Mouse (Mus musculus) layer of hippocampus, postnatal 14 days (tissue): Measurements from ENCODE around the gene Kcnk6. TPM values are rescaled to one million over a fixed set of nuclear protein-coding genes. Genes with fewer than 3 reads are reported as not detected.
A peak's percentile ranks its signal among the peaks of the same experiment; 100 is the strongest.
"Not testable (repeated sequence)": the region's sequence is repeated elsewhere in the genome, so short reads cannot be mapped to it uniquely, and the experiment has no call there.

Experiments used
- DNase-seq, 2 experiments: peaks; one replicate each; pipeline ENCODE4 v3.0.0; 2021 to 2022; ENCODE audit warnings: low spot score in 2 of 2, mixed read lengths in 1 of 2
- total RNA-seq, 2 experiments: library from RNA; stranded (reverse); gene quantifications; 2 replicates each; pipeline ENCODE4 v1.2.3; 2021

Kcnk6 gene
- total RNA-seq, 2 experiments from 2014 or later, result 2.9 to 3.8 TPM

DNA sequence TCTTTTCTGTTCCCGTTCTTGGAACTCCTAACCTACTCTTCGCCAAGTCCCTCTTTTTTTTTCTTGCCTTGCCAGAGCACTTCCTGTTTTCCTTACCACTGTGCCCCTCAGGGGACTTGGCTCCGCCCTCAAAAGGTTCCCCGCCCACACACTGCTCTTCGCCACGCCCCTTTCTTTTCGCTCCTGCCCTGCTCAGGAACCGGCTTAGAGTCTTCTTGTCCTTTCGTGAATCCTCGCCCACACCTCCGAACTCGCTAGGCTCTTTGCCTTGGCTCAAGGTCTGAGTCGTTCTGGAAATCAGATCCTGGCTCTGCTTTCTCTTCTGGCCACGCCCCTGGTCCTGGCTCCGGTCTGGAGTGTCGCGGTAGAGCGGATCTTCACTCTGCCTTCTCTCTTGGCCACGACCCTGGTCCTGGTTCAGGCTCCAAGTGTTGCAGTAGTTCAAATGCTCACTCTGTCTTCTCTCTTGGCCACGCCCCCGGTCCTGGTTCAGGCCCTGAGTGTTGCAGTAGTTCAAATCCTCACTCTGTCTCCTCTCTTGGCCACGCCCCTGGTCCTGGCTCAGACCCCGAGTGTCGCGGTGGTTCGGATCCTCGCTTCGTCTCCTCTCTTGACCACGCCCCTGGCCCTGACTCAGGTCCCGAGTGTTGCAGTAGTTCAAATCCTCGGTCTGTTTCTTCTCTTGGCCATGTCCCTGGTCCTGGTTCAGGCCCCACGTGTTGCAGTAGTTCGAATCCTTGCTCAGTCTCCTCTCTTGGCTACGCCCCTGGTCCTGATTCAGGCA lies 20.7 kb downstream of the Kcnk6 start:
- DNase-seq, result peak; percentile 60 to 73

DNA sequence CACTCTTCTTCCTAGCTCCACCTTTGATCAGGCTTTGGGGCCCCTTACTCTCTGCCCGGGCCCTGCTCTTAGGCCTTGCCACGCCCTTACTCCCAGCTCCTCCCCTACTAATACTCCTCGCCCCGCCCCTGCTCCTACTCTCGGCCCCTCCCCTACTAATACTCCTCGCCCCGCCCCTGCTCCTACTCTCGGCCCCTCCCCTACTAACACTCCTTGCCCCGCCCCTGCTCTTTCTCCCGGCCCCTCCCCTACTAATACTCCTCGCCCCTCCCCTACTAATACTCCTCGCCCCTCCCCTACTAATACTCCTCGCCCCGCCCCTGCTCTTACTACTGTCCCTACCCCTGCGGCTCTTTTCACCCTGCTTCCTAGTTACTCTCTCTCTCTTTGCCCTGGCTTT lies 21.3 kb downstream of the Kcnk6 start:
- DNase-seq, result not testable (repeated sequence)

DNA sequence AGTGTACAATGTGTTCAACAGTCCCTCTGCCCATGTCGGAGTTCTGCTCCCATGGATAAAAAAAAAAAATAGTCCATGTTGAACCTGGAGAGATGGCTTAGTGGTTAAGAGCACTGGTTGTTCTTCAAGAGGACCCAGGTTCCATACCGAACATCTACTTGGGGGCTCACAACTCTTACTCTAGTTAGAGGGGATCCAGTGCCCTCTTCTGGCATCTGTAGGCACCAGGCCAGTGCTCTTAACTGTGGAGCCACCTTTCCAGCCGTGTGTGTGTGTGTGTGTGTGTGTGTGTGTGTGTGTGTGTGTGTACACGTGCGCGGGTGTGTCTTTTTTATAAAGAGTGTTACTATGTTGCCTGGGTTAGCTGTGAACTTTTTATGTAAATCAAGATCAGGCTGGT lies 29.7 kb downstream of the Kcnk6 start:
- DNase-seq, result no peak

DNA sequence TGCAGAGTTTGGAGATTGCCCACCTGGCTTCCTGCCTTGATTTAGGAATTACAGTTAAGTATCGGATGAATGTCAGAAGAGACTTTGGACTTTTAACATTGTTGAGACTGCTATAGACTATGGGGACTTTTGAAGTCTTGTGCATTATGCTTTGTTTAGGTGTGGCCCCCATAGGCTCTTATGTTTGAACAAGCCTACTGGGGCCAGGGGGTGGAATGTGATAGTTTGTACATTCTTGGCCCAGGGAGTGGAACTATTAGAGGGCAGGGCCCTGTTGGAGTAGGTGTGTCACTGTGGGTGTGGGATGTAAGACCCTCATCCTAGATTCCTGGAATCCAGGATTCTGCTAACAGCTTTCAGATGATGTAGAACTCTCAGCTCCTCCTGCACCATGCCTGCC lies 38.1 kb downstream of the Kcnk6 start:
- DNase-seq, result not testable (repeated sequence)

DNA sequence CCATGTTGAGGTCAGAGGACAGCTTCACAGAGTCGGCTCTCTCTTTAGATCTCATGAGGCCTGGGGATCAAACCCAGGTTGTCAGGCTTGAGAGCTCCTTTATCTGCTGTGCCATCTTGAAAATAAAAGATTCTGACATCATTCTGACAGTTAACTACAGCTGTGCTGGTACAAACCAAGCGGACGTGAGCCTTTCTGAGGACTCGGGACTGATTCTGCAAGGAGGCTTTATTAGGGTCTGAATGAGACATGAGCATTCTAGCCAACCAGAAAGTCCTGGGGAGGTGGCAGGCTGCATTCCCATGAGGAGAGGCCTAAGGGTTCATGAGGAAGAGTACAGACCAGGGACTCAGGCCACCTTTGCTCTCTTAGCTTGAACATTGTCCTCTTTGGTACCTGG lies 51.0 kb downstream of the Kcnk6 start:
- DNase-seq, result not testable (repeated sequence)

DNA sequence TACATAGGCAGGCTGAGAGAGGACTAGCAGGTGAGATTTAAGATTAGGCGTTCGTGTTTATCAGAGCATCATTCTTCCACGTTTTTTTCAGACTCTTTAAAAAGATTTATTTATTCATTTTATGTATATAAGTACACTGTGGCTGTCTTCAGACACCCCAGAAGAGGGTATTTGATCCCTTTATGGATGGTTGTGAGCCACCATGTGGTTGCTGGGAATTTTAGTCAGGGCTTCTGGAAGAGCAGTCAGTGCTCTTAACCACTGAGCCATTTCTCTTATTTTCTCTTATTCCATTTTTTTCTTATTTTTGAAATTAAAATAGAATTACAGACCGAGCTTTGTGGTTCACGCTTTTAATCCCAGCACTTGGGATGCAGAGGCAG lies 51.5 kb downstream of the Kcnk6 start:
- no peak for DNase-seq

DNA sequence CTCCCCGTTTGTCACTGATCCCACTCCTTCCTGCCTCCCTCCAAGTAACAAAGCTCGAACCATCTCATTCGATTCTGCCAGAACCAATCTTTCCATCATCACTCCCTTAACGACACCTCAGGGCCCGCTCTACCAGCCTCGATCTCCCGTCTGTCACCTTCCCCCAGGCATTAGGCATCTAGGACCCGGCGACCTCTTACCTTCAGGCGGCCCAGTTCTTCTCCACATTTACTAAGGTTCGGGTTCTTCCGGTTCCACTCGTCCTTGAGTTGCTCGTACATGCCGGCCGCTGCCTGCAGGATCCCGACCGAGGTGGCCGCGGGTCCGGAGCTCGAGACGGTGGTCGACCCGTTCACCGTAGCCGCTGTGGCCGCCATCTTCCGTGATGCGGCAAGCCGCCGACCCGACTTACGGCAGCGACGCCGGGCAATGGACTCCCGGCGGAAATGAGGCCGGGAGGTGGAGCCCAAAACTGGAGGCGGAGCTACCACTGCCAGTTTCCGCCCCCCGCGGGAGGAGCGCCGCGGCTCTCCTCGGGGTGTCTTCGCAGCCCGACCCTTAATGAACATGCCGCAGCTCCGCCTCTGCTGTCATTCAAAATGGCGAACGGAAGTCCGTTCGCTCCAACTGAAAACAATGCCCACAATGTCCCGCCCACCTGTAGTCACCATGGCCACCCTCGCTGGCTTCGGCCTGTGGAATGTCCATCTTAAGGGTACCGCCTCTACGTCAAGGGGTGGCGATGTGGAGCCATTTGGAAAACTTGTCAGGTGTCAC lies 52.0 kb downstream of the Kcnk6 start, which contains the start of gene Psmd8:
Psmd8 (minus strand) TSS at position 625 of the 777 bp plus-strand sequence.
- DNase-seq, result peak; percentile 92 to 97

DNA sequence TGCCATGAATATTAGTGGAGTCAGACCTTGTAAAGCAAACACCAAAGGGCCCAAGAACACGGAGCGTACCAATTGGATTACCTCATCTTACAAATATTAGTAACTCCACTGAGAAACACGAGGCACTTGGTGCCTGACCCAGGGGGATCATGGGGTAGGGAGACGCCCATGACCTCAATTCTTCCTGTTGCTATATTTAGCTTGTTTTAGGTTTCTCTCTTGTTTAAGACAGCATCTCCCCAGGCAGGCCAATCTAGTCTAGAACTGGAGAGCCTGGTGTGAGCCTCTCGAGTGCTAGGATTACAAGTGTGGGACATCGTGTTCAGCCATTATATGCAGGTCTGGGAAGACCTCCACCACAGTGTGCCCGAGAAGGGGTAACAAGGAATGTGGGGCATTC lies 53.0 kb downstream of the Kcnk6 start:
- no peak for DNase-seq

DNA sequence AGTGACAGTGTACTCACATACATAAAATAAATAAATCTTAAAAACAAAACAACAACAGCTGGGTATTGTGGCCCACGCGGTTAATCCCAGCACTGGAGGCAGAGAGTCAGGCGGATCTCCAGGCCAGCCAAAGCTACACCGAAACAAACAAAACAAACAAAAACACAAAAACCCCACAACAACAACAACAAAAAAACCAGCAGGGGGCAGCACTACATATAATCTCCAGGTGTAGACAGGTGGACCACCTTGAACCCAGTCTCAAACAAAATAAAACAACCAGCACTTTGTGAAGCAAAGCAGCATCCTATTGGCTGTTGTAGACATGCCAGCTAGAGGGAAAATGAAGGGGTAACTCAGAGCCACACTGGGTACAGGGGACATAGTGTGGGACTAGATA lies 54.2 kb downstream of the Kcnk6 start:
- no peak for DNase-seq

DNA sequence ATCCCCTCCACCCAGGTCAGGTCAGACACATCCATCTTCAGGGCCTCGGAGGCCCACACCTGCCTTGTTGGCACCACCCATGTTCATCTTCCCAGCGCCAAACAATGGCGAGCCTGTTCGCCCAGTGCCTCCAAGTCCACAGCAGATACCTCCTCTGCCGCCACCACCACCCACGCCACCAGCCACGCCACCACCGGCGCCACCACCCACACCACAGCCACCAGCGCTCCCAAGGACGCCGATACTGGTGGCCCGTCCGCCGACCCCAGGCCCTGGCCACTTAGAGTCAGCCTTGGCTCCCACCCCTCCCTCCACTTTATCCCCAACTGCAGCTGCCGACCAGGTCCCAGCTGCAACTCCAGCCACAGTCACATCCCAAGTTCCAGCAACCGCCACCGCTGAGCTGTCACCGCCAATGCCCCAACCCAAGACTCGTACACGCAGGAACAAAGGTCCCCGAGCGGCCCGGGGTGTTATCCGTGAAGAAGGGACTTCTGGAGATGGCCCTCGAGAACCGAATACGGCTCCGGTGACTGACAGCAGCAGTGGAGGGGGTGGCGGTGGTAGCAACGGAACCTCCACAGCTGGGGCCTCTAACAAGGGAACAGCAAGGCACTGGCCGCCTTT lies 59.8 kb downstream of the Kcnk6 start:
- no peak for DNase-seq

Other genes starting within 250 kb of the Kcnk6 start
- 10 to 100 TPM in 1 of 2 experiments, 1 to 10 TPM in 1; 9.3 to 12.2 TPM for gene Ryr1, start 107.3 kb downstream of the Kcnk6 start, total RNA-seq
- gene Rasgrp4, start 97.7 kb downstream of the Kcnk6 start, total RNA-seq, result 1 to 10 TPM; 1.1 to 1.5 TPM
- 10 to 100 TPM; 29.4 to 32.7 TPM for gene Fam98c, start 76.3 kb downstream of the Kcnk6 start, total RNA-seq
- gene Ggn, start 62.3 kb downstream of the Kcnk6 start, total RNA-seq, result 1 to 10 TPM; 1.2 to 1.3 TPM
- gene Spred3, start 62.1 kb downstream of the Kcnk6 start, total RNA-seq, result 10 to 100 TPM; 42.3 to 52.3 TPM
- gene Psmd8, start 51.8 kb downstream of the Kcnk6 start, total RNA-seq, result 100 to 1,000 TPM; 153 to 169 TPM
- gene Catsperg1, start 18.5 kb downstream of the Kcnk6 start, total RNA-seq, result 1 to 10 TPM; 1.6 to 1.8 TPM
- gene Yif1b, start 5.8 kb upstream of the Kcnk6 start, total RNA-seq, result 10 to 100 TPM; 42.3 to 49.5 TPM
- gene 2200002D01Rik, start 16.0 kb upstream of the Kcnk6 start, total RNA-seq, result not detected
- gene Spint2, start 49.4 kb upstream of the Kcnk6 start, total RNA-seq, result 10 to 100 TPM; 16.0 to 27.0 TPM
- gene Ppp1r14a, start 56.8 kb upstream of the Kcnk6 start, total RNA-seq, result 10 to 100 TPM; 10.8 to 11.0 TPM
- gene Dpf1, start 71.4 kb upstream of the Kcnk6 start, total RNA-seq, result 100 to 1,000 TPM in 1 of 2 experiments, 10 to 100 TPM in 1; 96.1 to 111 TPM